Mouse (Mus musculus): ENCODE measurements around the gene Stk32b. TPM values are rescaled to one million over a fixed set of nuclear protein-coding genes. Genes with fewer than 3 reads are reported as not detected.

Stk32b gene
- not detected in 2 replicates for polyA plus RNA-seq (2012; ENCODE audit: insufficient read depth, insufficient read length, low replicate concordance, missing spikeins)

DNA sequence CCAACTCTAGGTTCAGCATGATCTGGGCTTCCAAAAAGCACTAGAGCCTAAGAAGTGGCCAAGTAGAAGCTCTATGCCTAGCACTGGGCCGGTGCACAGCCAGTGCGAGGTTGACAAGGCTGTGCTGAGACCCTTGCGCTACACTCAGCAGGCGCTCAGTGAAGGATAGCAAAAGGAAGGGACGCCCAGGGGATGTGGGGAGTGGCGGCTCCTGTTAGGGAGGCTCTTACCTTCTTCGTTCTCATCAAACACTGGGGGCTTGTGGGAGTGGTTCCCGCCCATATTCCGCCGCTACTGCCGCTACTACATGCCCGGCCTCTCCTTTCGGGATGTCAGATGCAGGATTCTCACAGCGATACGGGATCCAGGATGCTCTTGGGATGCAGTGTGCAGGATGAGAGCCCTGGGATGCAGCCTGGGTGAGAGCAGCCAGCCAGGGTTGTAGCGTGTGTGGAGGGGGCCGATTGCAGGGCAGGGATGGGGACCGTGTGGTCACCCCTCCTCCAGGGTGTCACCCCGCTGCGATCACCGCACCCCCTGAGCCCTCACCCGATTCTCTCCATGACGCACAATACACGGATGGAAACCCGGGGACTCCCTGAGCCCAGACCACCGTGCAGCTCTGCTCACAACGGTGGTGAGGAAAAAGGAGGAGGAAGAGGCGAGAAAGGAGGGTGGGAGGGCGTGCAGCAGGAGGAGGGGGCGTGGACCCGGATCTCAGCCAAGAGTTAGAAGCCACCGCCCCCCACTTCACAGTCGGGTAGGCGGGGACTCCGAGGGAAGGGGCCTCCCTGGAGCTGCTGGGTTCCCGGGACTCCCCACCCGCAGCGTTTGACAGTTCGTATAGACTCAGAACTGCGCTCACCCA lies at the start of gene Stk32b:
Gene Stk32b, minus strand, starts transcription at position 667 of the 868 bp plus-strand sequence.
- TF ChIP-seq CTCF (IDR thresholded peaks at IDR 0.05; ENCODE audit: insufficient read depth, low read depth, low read length) (no peak), POLR2A (IDR thresholded peaks at IDR 0.05; ENCODE audit: insufficient read depth, low read depth, low read length) (no peak)
- WGBS = 2% methylated on average over 40 of the region's 40 CpGs
- no peak within 1 kb of the TSS for H3K27ac ChIP-seq (ENCODE audit: insufficient read depth, low read depth, low read length)
- peaks cover 11% of the 10 kb centered on the region for H3K4me1 ChIP-seq (ENCODE audit: control insufficient read depth, insufficient read depth, low read length)
- peak within 1 kb of the TSS; percentile 45 for H3K4me3 ChIP-seq (ENCODE audit: insufficient read depth, low read depth, low read length)

DNA sequence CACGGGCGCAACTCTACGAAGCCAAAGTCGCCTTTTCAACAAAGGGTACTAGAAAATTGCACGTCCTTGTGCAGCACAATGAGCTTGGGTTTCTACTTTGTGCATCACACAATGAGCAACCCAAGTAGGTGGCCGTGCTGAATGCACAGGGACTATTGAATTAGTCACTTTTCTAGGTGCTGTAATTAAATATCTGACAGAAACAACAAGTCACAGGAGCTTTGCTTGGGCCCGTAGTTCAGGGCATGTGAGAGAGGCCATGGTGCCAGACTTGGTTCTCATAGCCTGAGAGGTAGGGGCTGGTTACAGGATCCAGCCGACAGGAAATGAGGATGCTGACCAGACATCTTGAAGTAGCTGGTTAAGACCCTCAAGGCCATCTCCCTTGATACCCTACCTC lies 48.9 kb upstream of the Stk32b start:
- H3K4me3 ChIP-seq (ENCODE audit: insufficient read depth, low read depth, low read length) = no peak overlapping the region
- no peak for TF ChIP-seq CTCF (IDR thresholded peaks at IDR 0.05; ENCODE audit: insufficient read depth, low read depth, low read length)
- TF ChIP-seq POLR2A (IDR thresholded peaks at IDR 0.05; ENCODE audit: insufficient read depth, low read depth, low read length) = no peak
- peaks cover 5% of the 10 kb centered on the region; the same call in 1 of the 2 replicates for H3K4me1 ChIP-seq (ENCODE audit: control insufficient read depth, insufficient read depth, low read length)
- 34% methylated on average over 8 of the region's 8 CpGs for WGBS
- H3K27ac ChIP-seq (ENCODE audit: insufficient read depth, low read depth, low read length) = no peak overlapping the region

GRCm38 (mm10) chr5:37762046-37762445 lies 45.1 kb upstream of the Stk32b start:
- TF ChIP-seq CTCF (IDR thresholded peaks at IDR 0.05; ENCODE audit: insufficient read depth, low read depth, low read length) (no peak), POLR2A (IDR thresholded peaks at IDR 0.05; ENCODE audit: insufficient read depth, low read depth, low read length) (no peak)
- Histone ChIP-seq H3K4me1 (ENCODE audit: control insufficient read depth, insufficient read depth, low read length) (no peaks in the 10 kb centered on the region), H3K27ac (ENCODE audit: insufficient read depth, low read depth, low read length) (no peak overlapping the region), H3K4me3 (ENCODE audit: insufficient read depth, low read depth, low read length) (no peak overlapping the region)
- WGBS = 90% methylated on average over 3 of the region's 3 CpGs

DNA sequence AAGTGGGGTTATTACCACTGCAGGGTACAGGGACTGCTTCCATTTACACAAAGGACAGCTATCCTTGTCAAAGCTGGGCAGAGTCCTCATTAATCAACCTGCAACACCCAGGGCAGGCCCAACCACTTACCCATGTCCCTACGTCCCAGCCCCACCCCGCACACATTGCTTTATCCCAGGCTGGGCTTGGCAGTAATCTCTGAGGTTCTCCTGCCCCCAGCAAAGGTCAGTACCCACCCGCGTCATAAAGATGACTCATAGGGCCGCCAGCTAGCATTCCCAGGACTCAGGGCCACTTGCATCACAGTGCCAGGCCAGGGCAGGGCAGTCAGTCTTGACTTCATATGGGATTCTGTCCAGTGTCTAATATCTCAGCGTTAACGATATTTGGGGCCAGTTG lies 36.4 kb upstream of the Stk32b start:
- Histone ChIP-seq H3K4me3 (ENCODE audit: insufficient read depth, low read depth, low read length) (no peak overlapping the region), H3K27ac (ENCODE audit: insufficient read depth, low read depth, low read length) (no peak overlapping the region), H3K4me1 (ENCODE audit: control insufficient read depth, insufficient read depth, low read length) (no peaks in the 10 kb centered on the region)
- WGBS = 82% methylated on average over 7 of the region's 7 CpGs
- TF ChIP-seq POLR2A (IDR thresholded peaks at IDR 0.05; ENCODE audit: insufficient read depth, low read depth, low read length) (no peak), CTCF (IDR thresholded peaks at IDR 0.05; ENCODE audit: insufficient read depth, low read depth, low read length) (no peak)

- 66% methylated on average over 8 of the region's 8 CpGs for WGBS
- TF ChIP-seq CTCF (IDR thresholded peaks at IDR 0.05; ENCODE audit: insufficient read depth, low read depth, low read length) (no peak), POLR2A (IDR thresholded peaks at IDR 0.05; ENCODE audit: insufficient read depth, low read depth, low read length) (no peak)
- Histone ChIP-seq H3K4me3 (ENCODE audit: insufficient read depth, low read depth, low read length) (no peak overlapping the region), H3K27ac (ENCODE audit: insufficient read depth, low read depth, low read length) (no peak overlapping the region), H3K4me1 (ENCODE audit: control insufficient read depth, insufficient read depth, low read length) (no peaks in the 10 kb centered on the region)
Measured at GRCm38 (mm10) chr5:37752027-37752967, 35.3 kb upstream of the Stk32b start.

DNA sequence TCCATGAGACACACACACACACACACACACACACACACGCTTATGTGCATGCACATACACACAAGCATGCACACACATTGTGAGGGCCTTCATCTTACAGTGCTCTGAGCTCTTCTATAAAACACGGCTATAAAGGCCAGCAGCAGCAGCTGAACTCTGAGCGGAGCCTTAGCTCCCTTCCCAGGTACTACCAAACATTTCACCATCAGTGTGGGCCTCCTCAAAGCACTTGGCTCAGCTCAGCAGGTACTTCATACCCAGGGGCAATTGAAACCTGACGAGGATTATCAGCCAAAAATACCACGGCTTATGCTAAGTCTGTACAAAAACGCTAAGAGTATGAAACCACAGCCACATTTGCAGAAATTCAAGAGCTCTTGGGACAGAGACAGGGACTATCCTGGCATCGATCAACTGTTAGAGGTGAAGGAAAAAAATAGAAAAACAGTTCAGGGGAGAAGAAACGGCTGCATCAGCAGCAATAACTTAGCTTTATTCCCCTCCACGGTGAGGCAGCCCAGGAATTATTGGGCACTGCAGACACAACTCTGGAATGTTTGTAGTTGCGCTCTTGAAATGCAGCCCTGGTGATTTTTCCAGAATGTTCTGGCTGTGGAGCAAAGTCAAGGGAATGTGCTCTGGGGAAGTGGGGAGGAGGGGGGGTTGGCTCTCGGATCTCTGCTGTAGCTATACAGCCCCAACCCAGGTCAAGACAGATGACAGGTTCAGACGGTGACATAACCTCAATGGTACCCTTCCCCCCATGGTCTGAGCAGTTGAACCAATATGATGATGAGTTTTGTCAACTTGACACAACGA lies 27.1 kb upstream of the Stk32b start:
- 81% methylated on average over 13 of the region's 13 CpGs for WGBS
- Histone ChIP-seq H3K4me1 (ENCODE audit: control insufficient read depth, insufficient read depth, low read length) (no peaks in the 10 kb centered on the region), H3K4me3 (ENCODE audit: insufficient read depth, low read depth, low read length) (no peak overlapping the region), H3K27ac (ENCODE audit: insufficient read depth, low read depth, low read length) (no peak overlapping the region)
- TF ChIP-seq CTCF (IDR thresholded peaks at IDR 0.05; ENCODE audit: insufficient read depth, low read depth, low read length) (no peak), POLR2A (IDR thresholded peaks at IDR 0.05; ENCODE audit: insufficient read depth, low read depth, low read length) (no peak)

DNA sequence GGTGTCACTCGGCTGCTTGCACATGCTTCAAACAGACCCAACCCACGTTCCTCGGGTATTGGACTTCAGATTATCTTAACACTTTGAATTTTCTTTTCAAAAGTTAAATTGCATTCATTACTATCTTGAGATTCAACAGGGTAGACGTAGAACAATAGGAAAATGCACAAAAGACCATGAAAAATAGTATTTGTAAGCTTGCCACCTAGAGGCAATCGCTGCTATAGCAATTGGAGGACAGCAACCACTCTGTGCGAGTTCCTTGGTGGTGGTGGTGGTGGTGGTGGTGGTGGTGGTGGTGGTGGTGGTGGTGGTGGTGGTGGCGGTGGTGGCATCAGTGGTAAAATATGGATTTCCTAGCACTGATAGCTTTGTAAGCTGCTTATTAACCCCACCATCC lies 19.2 kb upstream of the Stk32b start:
- no peaks in the 10 kb centered on the region for H3K4me1 ChIP-seq (ENCODE audit: control insufficient read depth, insufficient read depth, low read length)
- H3K27ac ChIP-seq (ENCODE audit: insufficient read depth, low read depth, low read length) = no peak overlapping the region
- no peak for TF ChIP-seq POLR2A (IDR thresholded peaks at IDR 0.05; ENCODE audit: insufficient read depth, low read depth, low read length)
- TF ChIP-seq CTCF (IDR thresholded peaks at IDR 0.05; ENCODE audit: insufficient read depth, low read depth, low read length) = no peak
- WGBS = 46% methylated on average over 7 of the region's 7 CpGs
- no peak overlapping the region for H3K4me3 ChIP-seq (ENCODE audit: insufficient read depth, low read depth, low read length)

DNA sequence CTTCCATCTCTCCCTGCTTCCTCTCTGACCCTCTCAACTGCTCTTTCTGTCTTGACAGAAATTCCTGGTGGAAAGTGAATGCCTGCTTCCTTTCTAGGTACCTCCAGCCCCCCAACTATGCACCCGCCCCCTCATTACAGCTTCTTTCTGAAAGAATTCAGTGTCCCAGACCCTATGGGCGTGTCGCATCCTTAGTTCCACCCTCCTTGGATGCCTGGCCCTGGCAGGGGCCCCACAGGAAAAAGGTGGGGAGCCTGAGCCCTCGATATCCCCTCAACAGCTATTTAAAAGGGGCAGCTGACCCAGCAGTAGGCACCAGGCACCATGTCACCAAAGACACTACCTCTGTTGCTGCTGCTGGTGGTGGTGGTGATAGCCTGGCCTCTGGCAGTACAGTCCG lies 18.3 kb upstream of the Stk32b start, which contains the start of gene Cytl1:
Gene Cytl1, plus strand, starts transcription at position 296 of the 400 bp plus-strand sequence.
- TF ChIP-seq POLR2A (IDR thresholded peaks at IDR 0.05; ENCODE audit: insufficient read depth, low read depth, low read length) (no peak), CTCF (IDR thresholded peaks at IDR 0.05; ENCODE audit: insufficient read depth, low read depth, low read length) (no peak)
- Histone ChIP-seq H3K4me3 (ENCODE audit: insufficient read depth, low read depth, low read length) (no peak within 1 kb of the TSS), H3K27ac (ENCODE audit: insufficient read depth, low read depth, low read length) (no peak within 1 kb of the TSS), H3K4me1 (ENCODE audit: control insufficient read depth, insufficient read depth, low read length) (no peaks in the 10 kb centered on the region)
- WGBS = 43% methylated on average over 5 of the region's 5 CpGs
